Mouse (Mus musculus) adrenal gland, postnatal 14 days (tissue): Measurements from ENCODE around the gene Zswim3. TPM values are rescaled to one million over a fixed set of nuclear protein-coding genes. Genes with fewer than 3 reads are reported as not detected.
A peak's percentile ranks its signal among the peaks of the same experiment; 100 is the strongest.
"Not testable (repeated sequence)": the region's sequence is repeated elsewhere in the genome, so short reads cannot be mapped to it uniquely, and the experiment has no call there.

Experiments
- DNase-seq: peaks from one replicate; pipeline ENCODE4 v3.0.0; 2021; ENCODE audit warnings: mixed read lengths
- total RNA-seq: library from RNA; stranded (reverse); gene quantifications from 2 replicates; pipeline ENCODE4 v1.2.3, GENCODE M21; 2021

Zswim3 gene
- total RNA-seq, 1 experiment from 2014 or later = 4.9 TPM

GRCm38 (mm10) chr2:164779481-164780086 is 25.3 kb upstream of the Zswim3 start, which contains the start of gene Tnnc2:
Gene Tnnc2 (minus strand): TSS chr2:164779967.
- DNase-seq = no peak

- no peak for DNase-seq
These were observed 23.0 kb upstream of the Zswim3 start for GRCm38 (mm10) chr2:164781876-164782275.

GRCm38 (mm10) chr2:164783926-164784581 is 20.8 kb upstream of the Zswim3 start:
- no peak for DNase-seq

- no peak for DNase-seq
These were observed 20.0 kb upstream of the Zswim3 start for GRCm38 (mm10) chr2:164784869-164785420.

GRCm38 (mm10) chr2:164785481-164786387 is 19.2 kb upstream of the Zswim3 start, which contains the start of gene Snx21:
Gene Snx21 (plus strand): TSS chr2:164785823.
- DNase-seq = peak; percentile 94

GRCm38 (mm10) chr2:164786388-164786885 is 18.5 kb upstream of the Zswim3 start:
- no peak for DNase-seq

- DNase-seq = no peak
These were observed 17.9 kb upstream of the Zswim3 start for GRCm38 (mm10) chr2:164787032-164787431.

- DNase-seq = no peak
These were observed 17.1 kb upstream of the Zswim3 start for GRCm38 (mm10) chr2:164787779-164788178.

GRCm38 (mm10) chr2:164788411-164788810 is 16.5 kb upstream of the Zswim3 start:
- no peak for DNase-seq

- DNase-seq = peak; percentile 73
These were observed 14.4 kb upstream of the Zswim3 start for GRCm38 (mm10) chr2:164790451-164790850.

- no peak for DNase-seq
These were observed 13.0 kb upstream of the Zswim3 start for GRCm38 (mm10) chr2:164791841-164792261.

- DNase-seq = peak; percentile 66
These were observed 12.3 kb upstream of the Zswim3 start for GRCm38 (mm10) chr2:164792400-164793190.

- DNase-seq = peak; percentile 83
These were observed 11.7 kb upstream of the Zswim3 start for GRCm38 (mm10) chr2:164793236-164793635.

GRCm38 (mm10) chr2:164793772-164794171 is 11.1 kb upstream of the Zswim3 start:
- no peak for DNase-seq

- DNase-seq = peak; percentile 96
These were observed 10.6 kb upstream of the Zswim3 start for GRCm38 (mm10) chr2:164794293-164794692.

- peak; percentile 47 for DNase-seq
These were observed 9.0 kb upstream of the Zswim3 start for GRCm38 (mm10) chr2:164795868-164796267.

- not testable (repeated sequence) for DNase-seq
These were observed 6.3 kb upstream of the Zswim3 start for GRCm38 (mm10) chr2:164798554-164798953.

- no peak for DNase-seq
These were observed 4.5 kb upstream of the Zswim3 start for GRCm38 (mm10) chr2:164800252-164801004.

- DNase-seq = no peak
These were observed 1.5 kb upstream of the Zswim3 start for GRCm38 (mm10) chr2:164803201-164803920.

GRCm38 (mm10) chr2:164803921-164804313 is 981 bp upstream of the Zswim3 start:
- DNase-seq = no peak
